Mouse (Mus musculus) cerebellum, adult 18-20 months (tissue): ENCODE measurements around the gene Dnm3.

Experiments
- DNase-seq, 2 experiments: peaks; one replicate each; pipeline ENCODE4 v3.0.0; 2021

The Dnm3 gene

GRCm38 (mm10) chr1:162477246-162478209 lies at the start of gene Dnm3:
Dnm3 (minus strand) TSS chr1:162478034.
- peak; percentile 96 for DNase-seq

DNA sequence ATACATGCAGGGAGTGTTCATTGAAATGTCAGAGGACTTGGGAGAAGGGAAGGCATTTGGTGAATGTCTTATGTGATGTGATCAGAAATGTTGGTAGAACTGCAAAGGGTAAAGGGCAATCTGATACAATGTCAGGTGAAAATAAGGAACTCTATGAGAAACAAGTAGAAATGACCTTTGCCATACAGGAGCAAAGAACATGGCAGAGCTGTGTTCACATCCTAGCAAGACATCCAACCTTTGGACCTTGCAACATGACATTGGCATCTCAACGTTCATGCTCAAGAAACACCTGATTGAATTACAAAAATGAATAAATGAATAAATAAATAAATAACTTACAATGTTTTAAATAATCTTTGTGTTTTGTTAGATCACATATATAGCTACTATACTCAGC lies 37.3 kb upstream of the Dnm3 start:
- no peak for DNase-seq

DNA sequence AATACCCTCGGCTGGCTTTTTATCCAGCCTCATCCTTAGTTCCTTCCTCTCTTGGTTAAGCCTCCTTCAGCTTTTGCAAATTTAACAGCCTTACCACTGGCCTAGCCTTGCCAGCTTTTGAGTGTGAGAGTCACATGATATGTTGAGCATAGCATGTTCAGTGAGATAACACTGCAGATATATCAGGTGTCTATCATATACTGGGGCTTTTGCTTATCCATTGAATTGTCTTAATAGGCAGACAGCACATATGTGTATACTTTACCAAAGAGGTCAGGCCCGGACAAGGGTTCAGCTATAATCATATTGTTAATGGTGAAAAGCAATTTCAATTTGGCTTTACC lies 32.2 kb upstream of the Dnm3 start:
- no peak for DNase-seq

DNA sequence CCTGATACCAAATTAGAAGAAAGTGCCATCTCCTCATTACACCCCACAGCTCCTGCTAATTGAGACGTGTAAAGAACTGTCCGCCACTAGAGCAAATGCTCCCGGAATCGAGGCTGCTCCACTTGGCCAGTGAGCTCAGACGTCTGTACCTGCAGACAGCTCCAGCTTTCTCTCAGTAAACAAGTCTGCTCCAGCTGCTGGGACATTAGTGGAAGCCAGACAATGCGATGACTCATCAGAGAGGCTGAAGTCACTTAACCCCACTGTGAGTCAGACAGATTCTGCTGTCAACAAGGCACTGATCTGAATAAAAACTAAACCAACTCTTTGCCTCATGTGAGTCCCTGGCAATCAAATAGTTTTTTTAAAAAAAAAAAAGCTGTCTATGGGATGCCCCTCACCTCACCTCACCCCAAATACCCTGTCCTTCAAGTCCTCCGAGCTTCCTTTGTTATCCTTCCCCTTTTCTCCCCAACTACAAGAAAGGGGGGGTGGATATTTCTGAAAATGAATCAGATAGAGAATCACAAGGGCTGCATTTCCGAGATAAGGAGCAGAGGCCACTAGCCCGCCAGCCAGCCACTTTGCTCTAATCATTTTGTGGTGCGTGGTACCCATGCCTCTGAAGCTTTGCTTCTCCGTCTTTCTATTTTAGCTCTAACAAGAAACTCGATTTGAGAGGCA lies 31.6 kb upstream of the Dnm3 start:
- no peak for DNase-seq

- DNase-seq = no peak
Observed at GRCm38 (mm10) chr1:162508211-162509005, 30.6 kb upstream of the Dnm3 start.

DNA sequence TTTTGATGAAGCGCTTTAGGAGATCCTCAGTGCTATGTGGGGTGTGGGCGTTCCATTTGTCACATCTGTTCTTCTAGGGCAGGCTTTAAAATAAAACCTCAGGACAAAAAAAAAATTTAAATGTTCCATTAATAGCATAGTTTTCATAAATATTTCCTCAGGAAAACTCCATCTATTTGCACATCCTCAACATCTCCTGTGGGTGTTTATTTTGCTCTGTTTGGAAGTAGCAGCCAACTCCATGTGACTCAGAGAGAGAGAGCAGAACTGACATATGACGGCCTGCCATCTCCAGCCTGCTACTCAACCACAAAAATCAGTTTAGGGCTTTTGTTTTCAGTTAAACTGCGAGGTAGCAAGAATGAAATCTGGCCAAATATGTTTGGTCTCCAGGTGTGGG lies 28.7 kb upstream of the Dnm3 start:
- no peak for DNase-seq

GRCm38 (mm10) chr1:162505649-162506048 lies 27.8 kb upstream of the Dnm3 start:
- no peak for DNase-seq

DNA sequence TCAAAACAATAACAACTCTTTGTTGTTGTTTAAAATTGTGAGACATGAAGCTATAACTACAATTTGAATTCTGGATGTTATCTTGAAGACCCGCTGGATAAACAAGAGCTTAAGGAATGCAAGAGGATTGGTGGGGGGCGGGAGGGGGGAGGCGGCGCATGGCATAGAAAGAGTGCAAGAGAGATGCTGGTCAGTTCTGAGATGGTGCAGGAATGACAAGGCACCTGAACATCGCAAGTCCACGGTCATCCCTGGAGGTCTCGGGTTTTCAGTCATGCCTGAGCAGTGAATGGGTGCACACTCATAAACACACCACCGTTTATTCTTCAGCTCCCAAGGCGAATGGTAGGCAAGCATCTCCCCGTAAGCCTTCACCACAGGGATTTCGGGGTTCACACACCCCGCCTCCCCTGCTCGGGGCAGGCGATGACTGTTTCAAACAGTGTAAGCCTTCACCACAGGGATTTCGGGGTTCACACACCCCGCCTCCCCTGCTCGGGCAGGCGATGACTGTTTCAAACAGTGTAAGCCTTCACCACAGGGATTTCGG lies 1.2 kb downstream of the Dnm3 start:
- DNase-seq = peak; percentile 36 to 46

DNA sequence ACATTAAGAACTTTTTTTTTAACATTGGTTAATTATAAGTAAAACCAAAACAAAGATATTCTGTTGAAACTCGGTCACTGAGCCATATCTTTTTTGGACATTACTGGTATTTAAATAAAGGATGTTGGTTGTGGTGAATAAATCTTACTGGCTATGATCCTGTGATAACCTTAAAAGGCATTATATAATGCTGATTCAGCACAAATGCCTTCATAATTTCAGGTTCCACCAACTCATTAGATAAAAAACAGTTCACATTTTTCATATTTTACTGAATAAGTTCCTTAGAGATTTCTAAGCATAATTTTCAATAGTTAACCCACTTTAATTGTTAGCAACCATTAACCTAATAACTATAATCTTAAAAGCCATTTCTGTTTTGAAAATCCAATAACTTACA lies 4.9 kb downstream of the Dnm3 start:
- DNase-seq = no peak

DNA sequence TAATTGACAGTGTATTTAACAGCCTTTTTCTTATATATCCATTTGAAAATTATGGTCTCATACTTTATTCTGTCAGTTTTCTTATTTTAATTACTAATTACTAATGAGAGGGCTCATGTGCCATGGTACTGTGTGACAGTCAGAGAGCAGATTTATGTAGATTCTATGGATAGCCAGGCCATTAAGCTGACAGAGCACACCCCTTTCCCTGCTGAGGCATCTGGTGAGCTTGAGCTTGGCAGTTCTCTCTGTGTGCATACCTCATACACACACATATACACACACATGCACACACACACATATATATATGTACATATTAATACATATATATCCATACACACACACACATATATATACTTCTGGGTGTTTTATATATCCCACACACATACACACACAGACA lies 6.7 kb downstream of the Dnm3 start:
- DNase-seq = no peak

GRCm38 (mm10) chr1:162469752-162470280 lies 8.0 kb downstream of the Dnm3 start:
- DNase-seq = no peak

GRCm38 (mm10) chr1:162463676-162464075 lies 14.2 kb downstream of the Dnm3 start:
- no peak for DNase-seq

- DNase-seq = peak; percentile 79 to 85
Observed at GRCm38 (mm10) chr1:162458711-162459110, 19.1 kb downstream of the Dnm3 start.

- DNase-seq = peak; percentile 36 to 50
Observed at GRCm38 (mm10) chr1:162456861-162457260, 21.0 kb downstream of the Dnm3 start.

DNA sequence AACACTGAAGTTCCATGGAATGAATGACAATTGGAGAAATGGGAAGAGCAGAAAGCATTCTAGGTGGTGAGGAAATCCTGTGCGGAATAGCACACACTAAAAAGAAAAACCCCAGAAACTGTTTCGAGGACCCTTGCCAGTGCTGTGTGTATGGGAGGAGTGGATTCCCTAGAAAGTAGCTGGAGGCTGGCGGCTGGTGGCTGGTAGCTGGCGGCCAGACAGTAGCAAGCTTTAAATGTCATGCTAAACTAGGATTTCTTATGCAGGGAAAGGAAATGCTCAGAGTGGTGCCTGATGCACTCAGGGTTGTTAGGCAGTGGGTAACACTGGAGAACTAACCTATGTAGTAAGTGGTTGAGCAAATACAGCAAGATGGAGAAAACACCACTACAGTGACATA lies 21.4 kb downstream of the Dnm3 start:
- DNase-seq = peak in 1 of 2 experiments; percentile 35

GRCm38 (mm10) chr1:162453578-162453977 lies 24.3 kb downstream of the Dnm3 start:
- peak; percentile 69 for DNase-seq

DNA sequence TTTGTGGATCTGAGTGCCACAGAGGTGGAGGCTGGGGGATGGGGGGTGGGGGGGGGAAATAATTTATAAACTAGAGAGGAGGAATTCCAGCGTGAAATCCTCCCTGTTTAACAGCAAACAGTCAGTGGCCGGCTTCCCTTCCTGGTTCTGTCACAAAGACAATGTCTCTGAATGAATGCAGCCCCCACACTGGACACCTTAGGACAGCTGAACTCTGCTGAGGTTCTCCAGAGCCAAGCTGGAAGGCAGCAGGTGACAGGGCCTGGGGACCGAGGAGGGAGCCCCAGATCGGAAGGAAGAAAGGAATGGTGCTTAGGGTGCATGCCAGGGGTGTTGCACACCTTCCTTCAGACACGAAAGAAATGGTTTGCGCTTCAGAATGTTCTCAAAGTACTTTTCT lies 24.8 kb downstream of the Dnm3 start:
- no peak for DNase-seq

DNA sequence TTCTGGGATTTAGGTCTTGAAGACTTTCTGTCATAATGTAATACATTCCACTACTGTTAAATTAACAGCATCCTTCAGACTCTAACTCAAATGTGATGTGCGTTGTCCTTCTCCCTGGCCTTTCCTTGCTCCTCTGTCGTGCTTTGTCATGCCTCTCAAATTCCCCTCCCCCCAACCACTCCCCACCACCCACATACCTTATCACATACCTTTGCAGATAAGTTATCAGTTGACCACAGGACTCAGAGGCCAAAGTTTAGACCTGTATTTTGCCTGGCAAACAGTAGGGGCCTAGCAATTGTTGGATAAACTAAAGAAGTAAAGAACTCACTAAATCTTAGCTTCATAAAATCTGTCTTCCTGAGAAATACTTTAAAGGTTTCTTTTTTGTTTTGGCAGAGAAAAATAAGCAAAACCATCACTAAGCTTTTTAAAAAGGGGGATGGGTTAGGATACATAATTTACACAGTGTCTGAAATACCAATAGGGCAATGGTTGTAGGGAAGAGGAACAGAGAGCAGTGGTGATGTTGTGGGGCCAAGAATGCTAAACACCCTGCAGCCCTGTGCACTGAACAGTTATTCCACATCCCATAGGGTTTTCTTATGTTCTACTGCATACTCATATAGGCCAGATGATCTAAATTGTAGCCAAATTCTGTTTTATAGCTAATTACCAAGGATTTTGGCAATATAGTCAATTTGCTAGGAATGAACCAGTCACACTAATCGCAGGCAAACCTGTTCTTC lies 28.5 kb downstream of the Dnm3 start:
- no peak for DNase-seq

DNA sequence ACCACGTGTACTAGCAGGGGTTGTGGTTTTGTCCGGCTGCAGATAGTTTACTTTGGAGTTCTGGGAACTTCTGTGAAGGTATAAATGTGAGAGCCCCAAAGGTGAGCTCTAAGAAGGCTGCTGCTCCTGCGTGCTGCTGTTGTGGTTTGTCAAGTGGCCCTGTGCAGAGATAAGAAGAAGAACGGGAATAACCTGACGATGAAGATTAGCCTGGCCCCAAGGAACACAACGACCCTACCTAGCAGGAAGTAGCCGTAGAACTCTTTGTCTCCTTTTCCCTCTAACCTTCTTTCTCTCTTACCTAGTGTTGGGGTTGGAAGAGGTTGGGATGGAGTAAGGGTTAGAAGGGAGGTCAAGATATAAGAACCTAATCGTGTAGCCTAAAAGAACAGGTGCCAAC lies 33.0 kb downstream of the Dnm3 start:
- DNase-seq = no peak

- DNase-seq = no peak
Observed at GRCm38 (mm10) chr1:162439576-162439975, 38.3 kb downstream of the Dnm3 start.

DNA sequence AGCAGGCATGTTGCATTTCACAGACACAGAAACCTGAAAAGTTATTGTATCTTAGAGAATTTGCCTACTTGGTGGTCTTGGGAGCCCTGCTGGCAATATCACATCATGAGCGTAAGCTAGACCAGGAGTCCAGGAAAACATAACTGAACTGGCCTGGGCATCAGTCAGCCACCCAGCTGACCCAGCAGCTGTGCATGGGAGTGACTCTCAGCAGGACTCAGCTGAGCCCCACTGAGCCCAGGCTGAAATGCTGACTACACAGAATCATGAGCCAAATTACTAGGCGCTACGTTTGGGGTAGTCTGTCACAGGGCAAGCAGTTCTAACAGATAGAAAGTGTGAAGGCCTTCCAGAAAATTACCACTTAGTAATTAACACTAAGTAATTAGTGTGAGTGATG lies 41.2 kb downstream of the Dnm3 start:
- DNase-seq = peak; percentile 68 to 74

DNA sequence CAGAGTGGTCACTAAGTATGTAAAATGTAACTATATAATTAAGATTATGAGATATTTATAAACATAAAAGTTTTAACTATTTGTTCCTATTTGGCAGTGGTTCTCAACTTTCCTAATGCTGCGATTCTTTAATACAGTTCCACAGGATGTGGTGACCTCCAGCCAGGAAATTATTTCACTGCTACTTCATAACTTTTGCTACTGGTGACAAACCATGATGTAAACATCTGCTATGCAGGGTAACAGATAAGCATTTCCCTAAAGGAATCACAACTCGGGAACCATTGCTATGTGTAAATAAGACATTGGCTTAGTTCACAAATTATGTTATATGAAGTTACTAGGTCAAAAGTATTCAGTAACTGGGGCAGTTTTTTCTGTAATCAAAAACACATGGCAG lies 48.9 kb downstream of the Dnm3 start:
- no peak for DNase-seq
